Mouse (Mus musculus) c-Kit-positive CD71-positive TER-119-positive erythroid progenitor cells, embryonic 14.5 days (primary cell): ENCODE data around the gene Pgc.

ENCODE experiments used
- DNase-seq: peaks from one replicate; pipeline ENCODE4 v3.0.0-alpha.2; 2013; ENCODE audit warnings: low spot score

Gene Pgc

GRCm38 (mm10) chr17:47708972-47709371 is 17.7 kb upstream of the Pgc start:
- DNase-seq = no peak

- DNase-seq = no peak
Observed at GRCm38 (mm10) chr17:47710036-47710435, 16.6 kb upstream of the Pgc start.

GRCm38 (mm10) chr17:47711883-47712282 is 14.8 kb upstream of the Pgc start:
- no peak for DNase-seq

GRCm38 (mm10) chr17:47712889-47713571 is 13.6 kb upstream of the Pgc start:
- DNase-seq = no peak

GRCm38 (mm10) chr17:47715037-47715436 is 11.6 kb upstream of the Pgc start:
- DNase-seq = no peak

GRCm38 (mm10) chr17:47721183-47721582 is 5.5 kb upstream of the Pgc start:
- DNase-seq = no peak

GRCm38 (mm10) chr17:47730633-47731575 is 4.3 kb downstream of the Pgc start:
- no peak for DNase-seq

GRCm38 (mm10) chr17:47735553-47736100 is 9.0 kb downstream of the Pgc start:
- no peak for DNase-seq

- peak; percentile 87 for DNase-seq
Observed at GRCm38 (mm10) chr17:47736856-47737255, 10.2 kb downstream of the Pgc start, which contains the start of gene Tfeb. Gene Tfeb, plus strand, starts transcription at chr17:47737030.

- DNase-seq = peak; percentile 45
Observed at GRCm38 (mm10) chr17:47737271-47738065, 10.8 kb downstream of the Pgc start.

- no peak for DNase-seq
Observed at GRCm38 (mm10) chr17:47738066-47738878, 11.6 kb downstream of the Pgc start.

- DNase-seq = no peak
Observed at GRCm38 (mm10) chr17:47738879-47739798, 12.5 kb downstream of the Pgc start.

GRCm38 (mm10) chr17:47740186-47740585 is 13.5 kb downstream of the Pgc start:
- no peak for DNase-seq

GRCm38 (mm10) chr17:47742991-47743734 is 16.5 kb downstream of the Pgc start:
- DNase-seq = peak; percentile 56

- DNase-seq = no peak
Observed at GRCm38 (mm10) chr17:47744086-47744485, 17.4 kb downstream of the Pgc start.

- no peak for DNase-seq
Observed at GRCm38 (mm10) chr17:47744746-47745368, 18.2 kb downstream of the Pgc start.

- no peak for DNase-seq
Observed at GRCm38 (mm10) chr17:47748791-47749553, 22.3 kb downstream of the Pgc start.

- DNase-seq = no peak
Observed at GRCm38 (mm10) chr17:47749626-47750025, 23.0 kb downstream of the Pgc start.
